Mouse (Mus musculus) embryo, embryonic 10.5 days (tissue): Measurements from ENCODE around the gene Gpr141.
"Not testable (repeated sequence)": the region's sequence is repeated elsewhere in the genome, so short reads cannot be mapped to it uniquely, and the experiment has no call there.

Experiments
- DNase-seq: peaks from one replicate; pipeline ENCODE4 v3.0.0-alpha.2; 2015; ENCODE audit warnings: low spot score

The Gpr141 gene

GRCm38 (mm10) chr13:19824071-19824470 is at the start of gene Gpr141:
Gpr141 (minus strand) TSS chr13:19824257.
- no peak for DNase-seq

DNA sequence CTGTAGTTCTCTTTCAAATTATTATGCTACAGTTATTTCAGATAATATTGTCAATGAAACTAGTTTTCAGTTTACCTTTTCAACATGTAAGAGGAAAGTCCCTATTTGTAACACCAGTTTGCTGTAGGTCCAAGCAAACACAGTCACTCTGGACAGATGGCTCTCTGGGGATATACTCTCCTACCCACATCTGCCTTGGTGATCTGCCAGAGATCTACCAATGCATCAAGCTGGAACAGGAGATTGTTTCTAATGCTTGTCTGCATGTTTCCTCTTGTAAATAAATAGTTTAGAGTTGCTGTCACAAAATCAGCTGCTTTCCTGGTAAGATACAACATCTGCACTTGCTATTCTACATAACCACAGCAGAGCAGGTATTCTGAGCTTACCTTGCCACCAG is 40.2 kb upstream of the Gpr141 start:
- DNase-seq: no peak

DNA sequence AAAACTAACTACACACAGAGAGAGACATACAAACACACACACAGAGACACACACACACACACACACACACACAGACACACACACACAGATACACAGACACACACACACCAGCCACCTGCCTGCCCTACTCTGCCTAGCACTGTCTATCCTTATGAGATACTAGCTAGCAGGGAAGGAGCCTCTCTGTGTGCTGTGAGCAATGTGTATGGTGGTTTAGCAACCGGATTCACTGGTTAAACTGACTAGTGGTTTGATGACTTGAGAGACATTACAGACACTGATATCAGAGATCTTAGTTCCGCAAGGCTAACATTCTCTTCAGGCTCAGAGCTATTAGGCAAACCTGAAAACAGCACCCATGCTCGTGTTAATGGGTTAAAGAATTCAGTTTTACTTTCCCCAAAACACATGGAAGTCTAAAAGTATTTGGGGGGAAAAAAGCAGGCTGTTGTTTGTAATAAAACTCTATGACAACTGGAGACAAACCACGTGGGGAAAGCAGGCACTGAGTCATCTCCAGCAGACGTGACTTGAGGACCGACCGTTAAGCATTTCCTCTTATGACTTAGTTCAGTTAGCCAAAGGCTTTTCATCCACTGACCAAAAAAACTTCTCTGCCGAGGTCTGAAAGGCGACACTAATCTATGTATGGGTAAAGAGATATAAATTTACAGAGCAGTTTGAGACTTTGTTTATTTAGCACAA is 30.7 kb upstream of the Gpr141 start:
- no peak for DNase-seq

DNA sequence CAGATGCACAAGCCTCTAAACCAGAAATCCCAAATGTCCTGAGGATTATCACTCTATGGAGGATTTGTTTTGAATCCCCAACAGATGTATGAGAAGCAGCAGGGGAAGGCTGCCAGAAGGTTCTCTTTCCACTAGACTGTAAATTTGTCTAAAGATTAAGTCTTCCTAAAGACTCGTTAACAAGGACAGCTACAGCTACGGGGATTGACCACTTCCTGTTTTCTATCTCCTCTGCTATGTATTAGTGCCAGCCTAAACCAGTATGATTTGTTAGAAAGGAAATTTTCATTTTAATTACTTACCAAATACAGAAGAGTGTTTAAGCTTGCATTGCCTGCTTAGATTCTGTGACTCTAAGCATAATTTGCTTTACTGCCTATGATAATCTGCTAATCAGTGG is 30.0 kb upstream of the Gpr141 start:
- DNase-seq: no peak

DNA sequence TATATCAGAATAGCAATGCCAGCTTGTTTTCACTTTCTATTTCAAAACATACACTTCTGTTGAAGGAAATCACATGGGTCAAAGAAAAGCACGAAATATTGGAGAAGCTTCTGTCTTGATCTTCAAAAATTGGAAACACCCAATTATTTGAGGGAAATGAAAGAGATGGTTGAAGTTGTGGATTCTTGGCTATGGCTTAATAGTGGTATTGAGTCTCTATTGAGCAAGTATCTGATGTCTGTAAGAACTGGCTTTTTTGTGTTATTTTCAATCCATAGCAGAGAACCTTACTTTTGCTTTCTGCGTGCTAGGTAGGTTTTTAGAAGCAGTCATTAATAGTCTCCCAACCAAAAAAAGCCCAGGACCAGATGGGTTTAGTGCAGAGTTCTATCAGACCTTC is 19.4 kb upstream of the Gpr141 start:
- DNase-seq: no peak

GRCm38 (mm10) chr13:19842707-19843106 is 18.6 kb upstream of the Gpr141 start:
- DNase-seq: no peak

DNA sequence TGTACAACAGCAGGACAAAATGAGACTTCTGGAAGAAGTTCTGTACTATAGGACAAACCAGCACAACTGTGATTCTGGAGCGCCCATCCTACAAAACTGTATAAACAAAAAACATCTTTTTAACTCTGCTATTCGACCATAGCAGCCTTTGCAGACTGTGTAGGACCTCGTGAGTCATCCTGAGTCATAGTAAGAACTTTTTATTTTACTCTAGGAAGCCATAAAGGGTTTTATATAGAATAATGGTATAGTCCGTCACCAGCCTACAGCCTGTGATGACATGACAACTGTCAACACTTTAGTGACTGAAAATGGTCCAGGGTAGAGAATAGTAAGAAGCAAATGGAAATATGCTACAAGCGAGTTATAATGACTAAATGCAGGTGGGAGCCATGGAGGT is 17.6 kb upstream of the Gpr141 start:
- DNase-seq: no peak

DNA sequence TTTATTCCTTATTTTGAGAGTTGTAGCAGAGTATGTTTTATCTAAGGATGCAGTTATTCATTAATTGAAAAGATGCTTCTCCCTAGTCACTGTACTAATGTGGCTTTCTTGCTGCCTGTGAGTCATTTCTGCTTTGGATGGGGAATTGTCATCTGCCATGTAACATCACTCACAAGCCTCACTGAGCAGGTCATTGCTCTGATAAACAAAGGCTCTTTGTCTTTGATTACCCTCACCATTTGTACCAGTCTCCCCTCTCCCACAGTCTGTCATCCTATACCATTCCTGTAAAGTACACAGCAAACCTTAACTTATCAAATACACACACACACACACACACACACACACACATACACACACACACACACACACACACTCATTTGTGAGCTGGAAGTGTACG is 16.1 kb upstream of the Gpr141 start:
- DNase-seq: no peak

GRCm38 (mm10) chr13:19830560-19830959 is 6.5 kb upstream of the Gpr141 start:
- DNase-seq: no peak

- DNase-seq: no peak
These were observed 4.0 kb upstream of the Gpr141 start for GRCm38 (mm10) chr13:19828095-19828494.

DNA sequence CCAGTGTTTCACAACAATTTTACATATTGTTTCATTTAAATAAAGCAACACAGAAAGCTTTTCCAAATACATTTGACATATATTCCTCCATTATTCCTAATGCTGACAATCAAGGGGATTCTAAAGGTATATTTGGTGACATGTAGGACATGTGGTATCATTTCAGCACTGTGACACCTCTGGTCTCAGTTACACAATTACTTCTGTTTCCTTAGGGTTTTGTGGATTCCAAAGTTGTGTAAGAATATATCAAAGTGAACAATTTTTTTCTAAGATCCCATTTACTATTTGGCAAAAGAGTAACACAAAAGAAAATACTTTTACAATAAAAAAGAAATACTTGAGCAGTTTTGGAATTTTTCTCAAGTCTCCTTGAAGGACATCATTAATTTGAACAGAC is 2.4 kb downstream of the Gpr141 start:
- DNase-seq: no peak

DNA sequence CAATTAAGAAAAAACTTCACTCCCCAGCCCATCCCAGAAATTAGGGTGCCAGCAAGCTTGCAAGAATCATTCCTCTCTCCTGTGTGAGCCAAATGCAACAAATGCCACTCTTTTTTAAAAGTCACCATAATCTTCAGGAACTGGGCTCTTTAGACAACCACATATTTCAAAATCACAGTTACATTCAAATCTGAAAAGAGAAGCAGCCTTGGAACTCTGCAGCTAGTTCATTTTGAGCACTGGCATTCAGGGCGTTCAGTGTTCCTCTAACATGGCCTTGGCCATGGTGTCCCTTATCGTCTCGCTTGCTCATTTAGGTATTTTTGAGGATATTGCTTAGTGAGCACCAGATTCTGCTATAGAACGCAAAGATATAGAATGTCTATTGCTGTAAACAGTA is 4.1 kb downstream of the Gpr141 start:
- no peak for DNase-seq

GRCm38 (mm10) chr13:19819243-19819642 is 4.8 kb downstream of the Gpr141 start:
- no peak for DNase-seq

DNA sequence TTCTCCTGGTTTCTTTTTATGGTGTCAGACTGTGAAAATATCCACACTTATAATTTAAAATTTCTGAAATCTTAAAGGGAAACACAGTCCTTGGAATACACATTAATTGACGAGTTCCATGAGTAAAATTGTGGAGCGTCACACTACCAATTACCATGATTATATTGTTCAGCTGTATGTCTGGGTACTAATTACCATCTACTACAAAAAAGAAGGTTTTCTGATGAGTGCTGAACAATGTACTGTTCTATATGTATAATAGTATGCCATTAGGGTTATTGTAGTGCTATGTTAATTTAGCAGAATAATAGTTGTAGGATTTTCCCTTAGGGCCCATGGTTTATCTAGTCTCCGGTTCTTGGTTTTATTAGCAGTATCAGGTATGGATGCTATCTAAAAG is 29.1 kb downstream of the Gpr141 start:
- DNase-seq: no peak

GRCm38 (mm10) chr13:19794486-19794885 is 29.6 kb downstream of the Gpr141 start:
- DNase-seq: no peak

DNA sequence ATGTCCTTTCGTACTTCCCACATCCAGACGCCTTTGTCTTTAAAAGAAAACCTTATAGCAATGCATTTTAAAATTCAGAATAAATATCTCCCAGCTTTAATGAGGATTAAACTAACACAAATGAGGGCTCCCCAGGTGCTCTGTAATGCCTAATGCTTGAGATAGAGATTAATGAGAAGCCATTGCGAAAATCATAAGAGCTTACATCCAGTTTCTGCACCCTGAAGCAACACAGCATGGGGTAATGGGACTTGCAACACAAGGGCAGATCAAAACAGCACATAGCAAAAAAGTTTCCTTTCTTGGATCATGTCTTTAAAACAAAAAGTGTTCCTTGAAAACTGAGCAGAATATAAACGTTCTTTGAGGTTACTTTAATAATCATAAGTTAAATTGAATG is 30.3 kb downstream of the Gpr141 start:
- no peak for DNase-seq

DNA sequence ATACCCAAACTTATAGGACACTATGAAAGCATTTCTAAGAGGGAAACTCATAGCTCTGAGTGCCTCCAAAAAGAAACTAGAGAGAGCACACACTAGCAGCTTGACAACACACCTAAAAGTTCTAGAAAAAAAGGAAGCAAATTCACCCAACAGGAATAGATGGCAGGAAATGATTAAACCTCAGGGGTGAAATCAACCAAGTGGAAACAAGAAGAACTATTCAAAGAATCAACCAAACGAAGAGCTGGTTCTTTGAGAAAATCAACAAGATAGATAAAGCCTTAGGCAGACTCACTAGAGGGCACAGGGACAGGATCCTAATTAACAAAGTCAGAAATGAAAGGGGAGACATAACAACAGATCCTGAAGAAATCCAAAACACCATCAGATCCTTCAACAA is 36.1 kb downstream of the Gpr141 start:
- DNase-seq: not testable (repeated sequence)

GRCm38 (mm10) chr13:19770163-19770562 is 53.9 kb downstream of the Gpr141 start:
- DNase-seq: no peak

- DNase-seq: no peak
These were observed 56.9 kb downstream of the Gpr141 start for GRCm38 (mm10) chr13:19767202-19767601.

- no peak for DNase-seq
These were observed 59.8 kb downstream of the Gpr141 start for GRCm38 (mm10) chr13:19764276-19764675.

- DNase-seq: no peak
These were observed 60.8 kb downstream of the Gpr141 start for GRCm38 (mm10) chr13:19763211-19763610.

DNA sequence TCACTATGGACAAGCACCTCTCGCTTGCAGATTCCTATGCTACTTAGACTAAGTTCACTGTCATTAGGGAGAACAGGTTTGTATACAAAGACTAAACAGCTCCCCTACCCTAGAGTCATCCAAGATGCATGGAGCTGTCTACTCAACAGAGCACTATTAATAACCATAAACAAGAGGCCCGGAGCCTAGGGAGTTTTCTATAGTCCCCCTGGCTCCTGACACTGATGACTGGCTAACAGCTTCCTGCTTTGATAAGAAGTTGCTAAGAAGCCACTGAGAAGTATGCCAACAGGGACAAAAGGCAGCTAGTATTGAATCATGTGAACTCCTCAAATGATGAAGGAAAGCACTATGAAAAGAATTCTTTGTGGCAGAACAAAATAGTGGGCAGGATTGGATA is 78.3 kb downstream of the Gpr141 start:
- peak; percentile 12 for DNase-seq

- no peak for DNase-seq
These were observed 79.5 kb downstream of the Gpr141 start for GRCm38 (mm10) chr13:19744536-19744935.

DNA sequence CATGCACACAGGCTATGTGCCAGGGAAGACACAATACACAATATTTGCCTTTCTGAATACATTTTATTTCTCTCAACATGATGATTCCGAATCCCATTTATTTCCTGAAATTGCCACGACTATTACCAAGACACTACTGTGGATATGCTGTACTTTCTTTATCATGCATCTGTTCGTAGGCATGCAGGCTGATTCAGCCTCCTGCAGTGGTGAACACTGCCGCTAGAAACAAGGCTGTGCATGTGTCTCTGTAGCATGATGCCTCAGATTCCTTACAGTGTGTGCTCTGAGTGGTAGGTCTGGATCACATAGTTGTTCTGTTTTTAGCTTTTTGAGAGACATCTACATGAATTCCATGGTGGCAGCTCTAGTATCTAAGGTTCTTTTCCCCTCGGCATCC is 89.5 kb downstream of the Gpr141 start:
- DNase-seq: no peak

GRCm38 (mm10) chr13:19730826-19731225 is 93.2 kb downstream of the Gpr141 start:
- DNase-seq: no peak
